Mouse (Mus musculus) adipocyte (in vitro differentiated cells): ENCODE measurements around the gene Tasp1.
"Not testable (repeated sequence)": the region's sequence is repeated elsewhere in the genome, so short reads cannot be mapped to it uniquely, and the experiment has no call there.

Experiments
- DNase-seq: peaks from one replicate; pipeline ENCODE4 v3.0.0-alpha.2; 2016; ENCODE audit warnings: low spot score

The Tasp1 gene

DNA sequence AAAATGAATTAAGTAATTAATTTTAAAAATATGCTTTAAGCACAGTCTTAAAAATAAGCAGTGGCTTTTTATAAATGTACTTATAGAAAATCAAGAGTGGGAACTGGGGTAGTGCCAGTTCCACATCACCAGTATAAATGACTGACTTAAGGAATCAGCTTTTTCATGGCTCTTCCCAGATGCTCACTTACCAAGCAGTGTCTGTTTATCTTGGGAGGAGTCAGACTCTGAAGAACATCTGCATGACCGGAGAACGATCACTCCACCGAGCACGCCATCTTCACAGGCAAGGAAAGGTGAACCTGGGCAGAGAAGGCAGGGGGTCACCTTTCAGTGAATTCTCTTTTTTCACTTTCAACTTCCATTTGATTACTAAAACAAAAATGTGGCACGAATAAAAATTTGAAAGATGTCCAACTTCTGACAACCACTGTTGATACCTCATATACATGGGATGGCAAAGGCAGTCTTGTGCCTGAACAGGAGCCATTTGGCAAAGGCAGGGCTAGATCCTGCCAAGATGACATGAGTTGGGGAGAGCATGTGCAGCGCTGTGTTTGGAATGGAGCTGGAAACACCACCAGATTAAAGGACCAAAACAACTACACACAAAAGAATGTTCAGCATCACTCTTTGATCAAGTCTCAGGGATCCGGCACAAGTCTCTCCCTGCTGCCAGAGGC lies 182.9 kb downstream of the Tasp1 start:
- DNase-seq, result peak; percentile 30

DNA sequence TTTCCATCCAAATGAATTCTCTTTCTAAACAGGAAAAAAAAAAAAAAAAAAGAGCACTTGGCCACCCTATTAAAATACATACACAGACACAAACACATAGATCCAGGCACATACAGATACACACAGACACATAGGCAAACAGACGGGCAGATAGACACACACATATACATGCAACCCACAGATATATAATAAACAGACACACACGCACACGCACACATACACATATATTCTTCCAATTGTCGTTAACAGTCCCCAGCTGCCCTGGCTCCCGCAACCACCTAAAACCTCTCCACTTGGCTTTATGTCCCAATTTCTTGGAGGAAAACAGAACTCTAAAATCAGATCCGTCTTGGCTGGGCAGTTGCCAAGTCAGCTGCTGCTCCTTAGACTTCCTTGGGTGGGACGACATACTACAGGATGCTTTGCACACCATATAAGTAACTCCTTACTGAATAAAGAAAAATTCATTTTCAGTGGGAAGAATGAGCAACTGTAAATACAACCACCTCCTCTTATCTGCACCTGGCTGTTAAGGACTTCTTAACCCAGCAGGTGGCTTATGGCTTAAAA lies 188.5 kb downstream of the Tasp1 start:
- no peak for DNase-seq

DNA sequence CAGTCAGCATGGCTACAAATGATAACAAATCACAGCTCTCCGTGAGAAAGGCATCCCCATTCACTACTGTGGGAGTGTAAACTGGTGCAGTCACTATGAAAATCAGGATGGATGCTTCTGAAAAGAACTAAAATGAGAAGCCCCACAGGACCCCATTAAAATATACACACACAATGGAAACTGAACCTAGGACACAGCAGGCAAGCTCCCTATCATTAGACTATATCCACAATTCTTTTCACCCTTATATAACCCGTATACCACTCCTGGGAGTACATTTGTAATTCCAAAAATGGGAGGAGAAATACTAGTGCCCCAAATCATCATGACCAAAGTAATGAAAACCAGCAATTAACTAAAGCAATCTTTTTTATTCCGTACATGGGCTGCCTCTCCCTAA lies 190.7 kb downstream of the Tasp1 start:
- DNase-seq, result no peak

DNA sequence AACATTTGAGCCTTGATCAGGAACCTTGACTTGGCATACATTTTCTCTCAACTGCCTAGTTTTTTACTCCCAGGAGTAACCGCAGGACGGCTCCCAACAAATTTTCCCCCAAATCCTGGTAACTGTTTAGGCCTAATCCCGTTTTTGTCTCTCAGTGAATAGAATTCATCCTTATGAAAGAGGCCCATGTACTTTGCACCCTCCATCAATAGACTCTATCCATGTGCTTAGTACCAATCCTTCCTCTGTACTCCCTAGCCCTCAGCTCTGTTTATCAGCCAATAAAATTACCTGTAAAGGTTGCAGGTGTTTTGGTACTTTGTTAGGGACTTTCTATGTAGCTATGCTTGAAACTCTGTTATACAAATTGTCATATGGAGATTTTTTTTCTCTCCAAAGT lies 192.4 kb downstream of the Tasp1 start:
- no peak for DNase-seq

DNA sequence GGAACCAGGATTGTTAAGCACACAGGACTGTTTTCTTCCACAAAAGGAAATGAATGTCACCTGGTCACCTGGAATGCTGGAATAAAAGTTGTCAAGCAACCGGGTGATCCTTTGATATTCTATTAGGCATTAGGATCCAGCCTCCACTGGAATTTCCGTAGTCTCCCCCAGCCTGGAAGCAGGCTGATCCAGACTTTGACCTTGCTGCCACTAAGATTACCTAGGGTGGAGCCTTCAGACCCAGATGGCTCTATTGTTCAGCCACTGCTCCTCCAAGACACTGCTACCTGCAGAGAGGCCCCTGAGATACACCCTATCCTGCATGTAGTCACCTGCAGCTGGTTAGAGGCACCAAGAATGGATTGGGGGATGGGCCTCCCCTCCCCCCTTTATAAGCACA lies 192.8 kb downstream of the Tasp1 start:
- no peak for DNase-seq

DNA sequence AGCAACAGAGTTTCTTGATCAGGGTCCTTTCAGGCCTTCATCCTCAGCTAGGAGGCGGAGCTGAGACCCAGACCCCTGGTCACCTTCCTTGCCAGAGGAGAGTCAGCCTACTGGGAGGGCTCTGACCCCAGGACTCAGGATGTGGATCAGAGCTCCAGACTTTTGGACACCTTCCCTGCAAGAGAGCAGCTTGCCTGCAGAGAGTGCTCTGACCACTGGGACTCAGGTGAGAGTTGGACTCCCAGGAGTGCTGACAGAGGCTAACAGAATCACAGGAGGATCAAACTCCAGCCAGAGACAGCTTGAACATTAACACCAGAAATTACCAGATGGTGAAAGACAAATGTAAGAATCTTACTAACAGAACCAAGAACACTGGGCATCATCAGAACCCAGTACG lies 197.5 kb downstream of the Tasp1 start:
- DNase-seq, result not testable (repeated sequence)

DNA sequence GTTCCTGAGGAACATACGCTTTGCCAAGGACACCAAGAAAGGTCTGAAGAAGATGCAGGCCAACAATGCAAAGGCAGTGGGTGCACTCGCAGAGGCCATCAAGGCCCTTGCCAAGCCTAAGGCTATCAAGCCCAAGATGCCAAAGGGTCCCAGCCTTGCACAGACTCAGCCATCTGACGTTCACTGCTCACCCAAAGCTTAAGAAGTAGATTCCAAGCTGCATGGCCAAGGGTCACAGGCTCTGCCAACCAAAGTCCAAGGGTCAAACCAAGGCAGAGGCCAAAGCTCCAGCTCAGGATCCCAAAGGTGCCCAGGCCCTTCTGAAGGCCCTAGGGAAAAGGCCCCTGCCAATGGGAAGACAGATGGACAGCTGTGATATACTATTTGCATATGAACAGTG lies 203.2 kb downstream of the Tasp1 start:
- not testable (repeated sequence) for DNase-seq

DNA sequence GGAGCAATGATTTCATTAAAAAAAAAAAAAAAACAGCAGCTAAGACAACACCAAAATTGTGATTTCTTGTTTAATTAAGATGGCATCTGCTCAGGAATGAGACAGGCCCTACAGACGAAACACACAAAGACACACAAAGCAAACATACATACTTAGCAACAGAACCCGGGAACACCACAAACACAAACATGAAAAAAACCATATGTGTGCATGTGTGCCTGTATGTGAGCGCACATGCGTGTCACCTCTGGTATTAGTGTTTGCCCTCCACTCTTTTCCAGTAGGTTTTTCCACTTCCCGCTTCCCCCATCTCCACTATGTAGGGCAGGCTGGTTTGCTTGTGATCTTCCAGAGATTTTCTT lies 206.5 kb downstream of the Tasp1 start:
- no peak for DNase-seq

DNA sequence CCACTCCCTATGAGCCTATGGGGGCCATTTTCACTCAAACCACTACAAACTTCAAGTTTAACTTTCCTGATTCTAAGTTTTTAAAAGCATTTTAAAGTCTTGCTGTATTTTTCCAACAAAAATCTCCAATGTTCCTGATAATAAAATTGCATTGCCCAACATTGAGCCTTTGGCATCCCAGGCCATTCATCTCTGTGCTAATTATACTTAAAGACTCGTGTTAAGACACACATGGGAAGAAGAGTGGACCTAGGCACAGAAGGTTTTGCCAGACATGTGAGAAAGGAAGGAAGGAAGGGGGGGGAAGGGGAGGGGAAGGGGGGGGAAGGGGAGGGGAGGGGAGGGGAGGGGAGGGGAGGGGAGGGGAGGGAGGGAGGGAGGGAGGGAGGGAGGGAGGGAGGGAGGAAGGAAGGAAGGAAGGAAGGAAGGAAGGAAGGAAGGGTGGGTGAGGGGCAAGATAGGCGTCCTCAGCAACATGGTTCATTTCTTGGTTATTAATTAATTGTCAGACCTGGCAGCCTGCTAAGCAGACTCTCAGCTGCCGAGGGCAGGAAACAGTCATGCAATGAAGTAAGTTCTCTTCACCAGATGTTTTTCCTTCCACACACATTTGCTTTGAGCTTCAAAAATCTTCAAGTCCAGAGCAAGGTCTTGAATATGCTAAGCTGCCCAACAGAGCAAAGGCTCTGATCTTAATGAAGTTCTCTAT lies 207.0 kb downstream of the Tasp1 start:
- DNase-seq, result no peak

DNA sequence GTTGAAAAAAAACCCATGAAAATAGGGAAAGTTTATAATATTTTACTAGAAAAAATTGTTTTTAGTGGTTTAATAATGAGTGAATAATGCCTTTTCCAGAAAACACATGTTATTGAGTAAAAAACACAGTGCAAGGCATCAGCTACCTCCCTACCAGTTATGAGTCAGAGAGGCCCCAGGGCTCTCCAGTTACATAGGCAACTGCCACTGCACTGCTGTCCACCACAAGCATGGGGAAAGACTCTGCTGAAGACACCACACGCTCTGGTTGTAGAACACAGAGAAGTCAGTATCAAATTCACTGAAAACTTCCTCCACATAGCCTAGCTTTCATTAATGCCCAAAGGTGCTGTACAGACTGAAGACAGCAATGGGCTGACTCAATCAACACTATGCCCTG lies 217.0 kb downstream of the Tasp1 start:
- peak; percentile 31 for DNase-seq

DNA sequence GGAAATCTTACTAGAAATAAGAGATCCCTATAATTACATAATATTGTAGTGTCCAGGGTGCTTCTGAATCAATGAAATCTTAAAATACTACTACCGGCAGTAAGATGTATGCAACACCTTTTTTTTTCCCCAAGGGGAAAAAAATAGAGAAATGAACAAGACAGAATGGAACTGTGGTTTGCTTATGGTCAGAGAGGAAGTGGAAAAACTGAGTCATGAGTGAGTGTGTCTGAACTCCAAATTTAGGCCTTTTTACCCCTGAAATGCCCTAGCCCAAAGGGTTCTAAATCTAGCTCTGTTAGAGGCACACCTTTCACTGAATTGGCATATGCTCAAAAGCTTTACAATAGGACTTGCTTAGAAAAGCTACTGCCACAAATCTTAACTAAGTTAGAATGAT lies 225.2 kb downstream of the Tasp1 start:
- DNase-seq, result peak; percentile 19

DNA sequence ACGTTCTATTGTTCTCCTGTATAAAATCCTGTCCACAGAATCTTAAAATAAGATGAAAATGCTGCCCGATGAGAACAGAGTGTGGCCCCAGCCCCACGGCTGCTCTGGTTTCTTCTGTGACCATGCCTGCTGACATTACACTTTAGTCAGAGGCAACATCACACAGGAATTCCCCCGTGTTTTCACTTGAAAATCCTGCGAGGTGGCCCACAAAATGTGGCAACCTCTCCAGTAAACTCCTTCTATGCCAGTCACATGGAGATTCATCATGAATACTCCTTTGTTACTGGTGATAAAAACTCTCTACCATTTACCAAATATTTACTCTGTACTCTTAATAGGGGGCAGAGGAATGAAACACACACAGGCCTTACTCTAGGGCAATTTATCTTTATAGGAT lies 225.7 kb downstream of the Tasp1 start:
- no peak for DNase-seq

DNA sequence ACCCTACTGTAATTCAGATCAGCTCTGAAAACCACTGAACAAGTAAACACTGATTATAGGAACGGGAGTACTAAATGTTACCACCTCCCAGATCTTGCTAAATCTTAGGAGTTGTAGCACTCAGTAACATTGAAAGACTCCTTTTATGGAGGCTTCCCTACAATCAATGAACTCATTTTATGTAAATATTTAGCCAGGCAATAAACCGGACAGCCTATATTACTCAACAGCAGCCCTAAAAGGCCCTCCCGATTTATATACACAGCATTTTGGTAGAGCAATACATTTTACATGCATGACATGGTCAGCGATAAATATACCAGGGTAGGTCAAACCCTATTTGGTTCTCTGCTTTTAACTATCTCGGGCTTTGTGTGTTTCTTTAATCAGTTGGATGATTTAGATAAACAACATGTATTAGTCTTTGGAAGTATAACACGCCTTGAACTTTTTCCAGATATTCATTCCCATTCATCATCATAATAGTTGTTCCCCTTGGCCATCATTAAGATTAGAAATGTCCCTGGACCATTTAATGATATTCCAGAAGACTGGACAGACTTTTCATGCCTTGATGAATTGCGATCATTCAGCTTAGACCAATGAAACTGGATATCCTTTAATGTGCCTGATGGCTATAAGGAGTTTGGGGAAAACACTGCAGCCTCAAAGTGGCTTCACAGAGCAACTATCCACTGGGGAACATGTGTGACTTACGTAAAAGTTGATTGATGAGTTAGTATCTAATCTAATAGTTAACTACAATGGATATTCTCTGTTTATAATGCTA lies 244.8 kb downstream of the Tasp1 start:
- no peak for DNase-seq

DNA sequence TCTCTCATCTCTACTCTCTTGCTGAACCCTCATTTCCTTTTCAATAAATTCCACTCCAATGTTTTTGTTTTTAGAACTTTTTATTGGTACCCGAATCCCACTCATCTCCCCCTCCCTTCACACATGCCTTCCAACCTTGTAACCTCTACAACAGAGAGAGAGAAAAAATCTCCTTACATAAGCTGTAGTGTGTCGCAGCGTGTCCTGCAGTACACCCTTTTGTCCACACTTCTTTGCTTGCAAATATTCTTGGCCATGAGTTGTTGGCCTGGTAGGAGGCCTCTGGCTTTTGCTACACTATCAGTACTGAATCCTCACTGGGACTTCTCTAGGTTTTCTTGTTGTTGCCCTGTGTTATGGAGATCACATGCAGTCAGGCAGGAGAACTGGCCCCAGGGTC lies 249.3 kb downstream of the Tasp1 start:
- peak; percentile 42 for DNase-seq

DNA sequence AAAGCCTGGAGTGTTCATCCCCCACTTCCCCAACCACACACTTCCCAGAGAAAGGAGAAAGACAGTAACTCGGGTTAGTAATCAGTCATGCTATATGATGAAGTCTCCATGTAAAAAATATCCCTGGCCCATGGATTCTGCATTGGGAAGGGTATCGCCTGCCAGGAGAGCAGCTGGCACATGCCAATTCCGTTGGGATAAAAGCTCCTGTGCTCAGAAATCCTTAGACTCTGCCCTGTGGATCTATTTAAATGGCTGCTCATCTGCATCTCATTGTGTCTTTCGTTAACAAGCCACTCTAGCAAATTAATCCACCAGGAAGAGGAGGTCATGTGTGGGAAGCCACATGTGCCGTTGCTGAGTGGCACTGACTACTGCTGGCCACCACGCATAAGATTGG lies 258.7 kb downstream of the Tasp1 start:
- DNase-seq, result no peak

DNA sequence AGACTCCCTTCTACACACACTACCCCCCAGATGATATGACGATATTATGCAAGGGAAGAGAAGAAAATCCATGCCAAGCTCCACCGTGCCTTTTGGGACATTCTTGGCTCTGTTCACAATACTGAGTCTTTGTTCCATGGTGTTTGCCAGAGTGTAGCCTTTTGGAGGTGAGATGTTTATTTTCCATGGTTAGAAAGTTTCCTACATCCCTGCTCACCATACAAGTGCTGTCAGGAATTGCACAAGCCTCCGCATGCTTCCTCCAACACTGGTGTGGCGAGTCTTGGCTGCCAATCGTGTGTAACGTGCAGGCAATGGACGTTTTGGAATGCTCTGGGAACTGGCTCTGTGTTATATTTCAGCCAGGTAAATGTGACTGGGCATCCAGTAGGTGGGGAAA lies 262.6 kb downstream of the Tasp1 start:
- DNase-seq, result no peak

DNA sequence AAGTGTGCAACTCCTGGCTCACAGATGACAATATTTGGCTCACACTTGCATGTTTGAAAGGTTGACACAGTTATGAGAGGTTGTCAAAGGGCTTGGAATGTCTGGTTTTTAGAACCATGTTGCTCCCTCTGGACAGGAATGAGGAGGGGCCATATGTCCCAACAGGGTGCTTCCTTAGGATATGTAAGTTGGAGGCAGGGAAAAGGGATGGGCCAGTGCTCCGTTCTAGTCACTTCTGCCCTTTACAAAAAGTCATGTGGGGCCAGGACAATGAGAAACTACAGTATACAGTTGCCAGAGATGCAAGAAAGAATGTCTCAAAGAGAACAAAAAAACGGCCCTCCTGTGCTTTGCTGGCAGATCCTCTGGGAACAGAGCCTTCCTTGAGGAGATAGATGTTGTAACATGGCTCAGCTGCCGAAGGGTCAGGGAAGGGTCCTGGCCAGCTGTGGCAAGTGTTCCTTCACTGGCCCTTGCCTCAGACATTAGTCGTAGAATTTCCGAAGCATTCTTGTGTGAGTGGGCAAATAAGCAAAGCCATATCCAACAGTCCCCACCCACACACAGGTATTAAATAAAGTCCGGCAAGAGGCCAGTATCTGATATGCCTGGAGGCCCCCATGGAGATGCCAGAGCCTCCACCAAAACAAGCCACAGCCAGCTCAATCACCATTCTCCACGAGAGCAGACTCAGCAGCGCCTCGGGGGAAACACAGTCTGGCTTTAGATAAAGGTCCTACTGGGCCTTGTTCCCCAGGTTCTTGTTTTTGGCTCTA lies 274.1 kb downstream of the Tasp1 start:
- peak; percentile 38 for DNase-seq

DNA sequence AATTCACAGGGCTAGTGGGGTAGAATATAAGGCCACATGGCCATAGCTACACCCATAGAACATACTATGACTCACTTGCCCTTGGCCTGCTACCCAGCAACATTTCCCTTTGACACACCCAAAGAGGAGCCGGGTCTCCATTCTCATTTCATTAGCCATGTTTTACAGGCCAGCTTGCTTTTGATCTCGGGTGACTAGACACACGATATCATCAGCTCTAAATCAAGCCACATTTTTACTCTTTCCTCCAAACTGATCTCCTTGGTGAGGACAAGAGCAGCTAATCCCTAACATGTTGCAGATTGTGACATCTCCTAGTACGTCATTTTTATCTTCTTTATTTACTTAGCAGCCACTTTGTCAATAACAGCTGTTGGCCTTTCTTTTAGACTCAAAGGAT lies 277.9 kb downstream of the Tasp1 start:
- DNase-seq, result no peak

DNA sequence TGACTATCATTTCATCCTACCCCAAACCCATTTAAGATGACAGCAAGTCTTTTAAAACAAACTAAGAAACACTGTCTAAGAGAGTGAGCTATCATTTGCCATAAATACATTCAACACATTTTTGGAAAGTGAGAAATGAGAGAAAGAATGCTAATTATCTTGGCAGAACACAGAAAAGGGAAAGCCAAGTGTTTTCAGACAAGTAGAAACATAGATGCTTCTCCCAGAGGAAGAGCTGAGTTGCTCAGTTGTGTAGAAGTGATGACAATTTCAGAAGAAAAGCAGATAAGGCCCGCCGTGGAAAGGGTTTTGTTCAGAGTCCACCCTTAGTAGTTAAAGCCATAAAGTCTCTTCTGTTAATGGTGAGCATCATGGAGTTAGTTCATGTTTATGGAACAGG lies 281.7 kb downstream of the Tasp1 start:
- DNase-seq, result no peak

DNA sequence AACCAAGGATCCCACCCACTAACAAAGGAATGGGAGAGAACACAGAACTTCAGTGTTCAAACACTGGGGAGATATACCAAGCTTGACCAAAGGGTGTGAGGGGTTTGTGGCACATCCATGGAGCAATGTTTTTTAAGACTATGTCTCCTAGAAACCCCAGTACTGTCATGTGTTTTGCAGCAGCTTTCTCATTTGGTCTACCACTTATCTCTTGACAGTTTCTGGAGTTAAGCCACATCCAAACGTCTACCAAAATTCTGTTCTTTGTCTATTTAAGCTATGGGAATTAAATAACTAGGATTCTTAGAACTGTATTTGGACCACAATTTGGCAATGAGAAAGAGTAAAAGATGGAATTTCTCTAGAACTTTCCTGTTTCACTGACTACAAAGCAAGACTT lies 282.1 kb downstream of the Tasp1 start:
- no peak for DNase-seq
